Mouse (Mus musculus): ENCODE data around the gene Notch2.
A peak's percentile ranks its signal among the peaks of the same experiment; 100 is the strongest.

The Notch2 gene

DNA sequence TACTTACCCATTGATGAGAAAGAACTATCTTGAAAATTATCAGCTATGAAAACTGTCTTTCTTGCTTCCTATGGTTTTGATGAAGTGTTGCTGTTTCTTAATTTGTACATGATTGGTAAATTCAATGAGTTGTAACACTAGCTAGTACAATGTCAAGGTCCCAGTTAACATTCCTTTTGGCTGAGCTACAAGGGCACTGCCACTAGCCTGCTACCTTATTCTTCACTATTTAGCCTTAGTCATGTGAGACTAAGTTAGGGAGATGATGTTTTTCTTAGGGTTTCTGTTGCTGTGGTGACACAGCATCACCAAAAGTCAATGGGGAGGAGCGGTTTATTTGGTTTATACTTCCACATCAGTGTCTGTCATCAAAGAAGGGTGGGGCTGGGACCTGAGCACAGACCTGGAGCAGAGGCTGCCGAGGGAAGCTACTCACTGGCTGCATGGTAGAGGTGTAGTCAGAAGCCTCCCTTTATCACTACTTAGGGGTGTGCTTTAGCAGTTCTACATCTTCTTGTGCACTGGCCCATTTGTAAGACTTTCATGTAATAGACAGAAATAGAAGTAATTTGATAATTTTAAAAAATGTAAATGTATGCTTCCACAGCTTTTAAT is 66.4 kb downstream of the Notch2 start:
- DNase-seq, result no peak

DNA sequence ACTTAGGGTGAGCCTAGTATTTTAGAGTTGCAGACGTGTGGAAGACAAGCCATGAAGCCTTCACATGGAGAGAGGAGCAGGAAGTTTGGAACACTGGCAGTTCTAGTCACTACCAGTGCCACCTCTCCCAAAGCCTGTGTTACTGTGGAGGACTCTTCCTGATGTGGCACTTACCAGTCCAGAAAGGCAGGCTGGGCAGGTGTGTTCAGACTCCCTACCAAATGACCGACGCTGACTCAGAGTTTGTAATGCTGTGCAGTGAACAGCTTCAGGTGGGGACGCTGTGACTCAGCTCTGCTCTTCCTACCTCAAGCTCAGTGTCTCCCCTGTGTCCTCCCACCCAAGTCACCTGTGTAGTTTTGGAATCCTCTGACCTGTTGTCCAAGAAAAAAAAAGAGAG is 67.3 kb downstream of the Notch2 start:
- no peak for DNase-seq

DNA sequence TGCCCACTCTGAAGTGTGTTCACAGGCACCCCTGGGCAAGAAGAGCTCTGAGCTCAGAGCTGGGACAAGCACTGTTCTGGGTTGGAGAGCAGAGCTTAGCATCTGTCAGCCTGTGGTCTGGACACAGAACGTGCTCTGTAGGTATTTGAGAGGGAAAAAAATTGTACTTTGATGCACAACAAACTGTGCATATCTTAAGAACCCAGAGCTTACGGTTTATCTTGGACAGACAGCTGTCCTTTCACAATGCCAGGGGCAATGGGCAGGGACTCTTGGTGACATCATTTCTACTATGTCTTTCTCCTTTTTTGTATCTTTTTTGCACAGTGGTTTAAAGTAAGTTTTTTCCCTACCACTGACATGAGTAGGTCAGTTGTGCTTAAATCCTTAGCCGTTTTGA is 68.9 kb downstream of the Notch2 start:
- no peak for DNase-seq

DNA sequence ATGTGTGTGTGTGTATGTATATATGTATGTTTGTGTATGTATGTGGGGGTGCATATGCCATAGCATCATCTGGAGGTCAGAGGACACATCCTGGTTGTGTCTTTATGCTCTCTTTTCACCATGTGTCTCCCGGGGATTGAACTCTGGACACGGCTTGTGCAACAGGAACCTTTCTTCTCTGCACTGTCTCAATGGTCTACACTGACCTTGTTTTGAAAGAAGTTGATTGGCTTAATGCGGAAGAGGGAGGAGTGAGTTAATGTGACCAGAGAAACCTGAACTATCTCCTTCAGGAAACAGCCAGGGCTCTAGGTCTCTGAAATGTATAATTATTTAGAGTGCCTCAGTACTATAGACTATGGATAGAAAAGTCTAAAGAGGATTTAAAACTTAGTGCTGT is 69.6 kb downstream of the Notch2 start:
- peak; percentile 32 for DNase-seq

DNA sequence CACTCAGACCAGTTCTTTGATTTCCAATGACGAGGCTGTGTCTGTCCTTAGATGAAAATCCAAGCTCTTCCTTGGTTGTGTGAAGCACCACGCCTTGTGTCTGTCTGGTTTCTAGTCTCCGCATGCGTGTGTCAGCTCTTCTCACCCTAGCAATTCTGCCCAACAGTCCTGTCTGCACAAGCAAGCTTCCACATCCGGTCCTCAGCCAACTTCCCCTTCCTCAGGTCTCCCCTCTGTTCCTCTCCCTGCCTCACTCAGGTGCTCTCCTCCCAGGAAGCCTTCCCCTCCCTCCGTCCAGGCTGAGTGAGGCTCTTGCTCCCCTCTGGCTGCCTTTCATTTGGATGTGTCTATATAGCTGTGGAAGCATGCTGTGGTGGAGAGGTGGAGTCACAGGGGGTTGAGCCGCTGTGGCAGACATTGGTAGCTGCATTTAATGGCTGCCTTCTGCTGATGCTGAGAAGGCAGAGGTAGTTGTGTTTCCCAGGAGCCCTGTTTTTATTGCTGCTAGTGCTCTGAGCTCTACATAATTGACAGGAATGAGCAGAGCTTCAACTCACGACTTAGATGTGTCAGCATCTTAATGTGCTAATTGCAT is 70.8 kb downstream of the Notch2 start:
- peak; percentile 41 for DNase-seq

DNA sequence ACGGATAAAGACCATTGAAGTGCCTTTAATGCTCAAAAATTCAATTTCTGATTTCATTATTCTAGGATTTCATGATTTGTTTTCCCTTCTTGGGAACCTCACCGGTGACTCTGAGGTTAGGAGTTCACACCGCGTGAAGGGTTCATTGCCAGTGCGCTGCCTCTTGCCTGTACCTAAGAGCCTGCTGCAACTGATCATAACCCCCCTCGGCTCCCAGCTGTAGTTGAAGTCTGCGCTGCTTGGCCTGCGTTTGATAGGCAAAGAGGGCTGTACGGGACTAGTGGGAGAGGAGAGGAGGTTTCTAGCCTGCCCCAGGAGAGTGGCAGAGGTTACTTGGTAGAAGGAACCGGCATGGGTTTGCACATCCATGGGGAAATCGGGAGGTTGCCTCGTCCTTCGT is 71.5 kb downstream of the Notch2 start:
- DNase-seq, result no peak

DNA sequence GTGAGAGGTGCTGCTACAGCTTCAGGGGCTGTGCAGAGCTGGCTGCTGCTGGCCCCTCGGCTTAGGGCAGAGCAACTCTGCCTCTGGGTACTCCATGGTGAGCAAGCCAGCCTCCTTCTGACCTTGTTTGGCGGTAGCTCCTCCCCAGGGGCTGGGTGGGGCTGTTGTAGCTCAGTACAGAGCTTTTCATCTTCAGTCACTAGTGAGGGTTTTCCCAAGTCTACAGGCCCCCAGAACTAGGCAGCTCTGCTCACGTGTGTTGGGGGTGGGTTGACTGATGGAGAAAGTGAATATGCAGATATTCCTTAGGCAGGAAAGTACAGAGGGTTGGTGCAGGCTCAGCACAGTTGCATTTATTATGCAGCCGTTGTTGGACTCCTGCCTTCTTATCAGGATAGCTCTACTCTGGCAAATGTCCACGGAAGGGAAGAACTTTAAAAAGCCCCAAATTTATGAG is 72.5 kb downstream of the Notch2 start:
- DNase-seq, result peak; percentile 47

DNA sequence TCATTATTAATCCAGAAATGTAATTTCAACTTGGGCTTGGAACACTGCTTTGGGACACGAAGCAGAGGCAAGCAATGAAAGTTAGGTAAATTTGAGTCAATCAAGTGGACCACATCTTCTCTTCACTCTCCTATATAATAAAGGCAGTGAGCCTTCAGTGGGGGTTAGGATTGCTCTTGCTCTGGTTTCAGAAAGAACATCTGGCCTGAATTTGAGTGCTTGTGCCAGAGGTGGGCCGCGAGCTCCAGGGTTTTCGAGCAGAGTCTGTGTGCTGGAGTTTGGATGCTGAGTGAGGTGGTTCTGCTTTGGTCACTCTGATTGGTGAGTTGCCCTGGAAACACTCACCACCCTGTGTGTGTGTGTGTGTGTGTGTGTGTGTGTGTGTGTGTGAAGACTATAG is 73.1 kb downstream of the Notch2 start:
- no peak for DNase-seq

DNA sequence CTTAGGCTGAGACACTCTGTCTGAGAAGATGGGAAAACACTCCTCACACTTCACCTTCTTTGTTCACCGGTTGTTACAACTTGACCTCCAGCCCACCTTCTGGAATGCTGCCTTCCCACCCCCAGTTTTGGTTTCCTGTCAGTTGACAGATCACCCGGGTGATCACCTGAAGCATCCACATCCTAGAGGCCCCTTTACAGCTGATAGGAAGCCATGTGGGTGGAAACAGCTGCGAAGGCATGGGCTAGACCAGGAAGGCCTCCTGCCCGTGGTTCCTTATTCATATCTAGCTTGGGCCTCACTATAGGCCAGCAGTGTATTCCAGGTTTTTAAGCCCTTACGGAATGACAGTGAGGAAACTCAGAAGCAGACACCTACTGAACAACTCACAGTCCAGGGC is 73.5 kb downstream of the Notch2 start:
- no peak for DNase-seq

DNA sequence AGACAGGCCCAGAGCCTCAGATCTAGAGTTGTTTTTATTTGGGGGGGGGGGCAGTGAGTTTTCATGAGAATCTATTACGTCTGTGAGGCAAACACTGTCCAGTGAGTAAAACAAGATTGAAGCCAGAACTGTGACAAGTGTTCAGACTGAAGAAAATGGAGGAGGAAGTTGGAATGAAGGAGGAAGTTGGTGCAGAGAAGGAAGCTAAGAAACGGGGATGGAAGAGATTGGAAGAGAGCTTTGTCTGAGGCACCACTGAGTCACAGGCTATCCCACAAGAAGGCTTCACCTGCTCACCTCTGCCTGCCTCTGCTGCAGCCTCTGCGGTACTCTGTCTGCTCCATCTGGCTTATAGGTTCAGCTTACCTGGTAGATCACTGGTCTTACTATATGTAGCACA is 74.2 kb downstream of the Notch2 start:
- no peak for DNase-seq

DNA sequence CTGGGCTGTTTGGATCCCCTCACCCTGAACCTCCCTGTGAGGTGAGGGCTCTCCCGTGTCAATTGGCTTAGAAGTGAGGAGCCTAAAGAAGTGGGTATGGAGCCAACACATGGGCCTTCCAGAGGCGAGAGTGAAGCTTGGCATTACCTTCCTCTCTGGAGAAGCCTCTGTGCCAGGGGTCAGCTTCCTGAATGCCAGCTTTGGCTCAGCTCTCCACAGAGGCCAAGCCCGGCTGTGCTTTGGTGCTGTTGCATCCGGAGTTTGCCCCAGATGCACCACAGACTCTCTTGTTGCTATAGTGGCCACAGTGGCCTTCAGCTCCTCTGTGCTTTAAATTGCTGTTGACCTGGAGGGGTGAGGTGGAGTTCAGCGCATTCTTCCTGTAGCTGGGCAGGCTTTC is 76.4 kb downstream of the Notch2 start:
- DNase-seq, result no peak

DNA sequence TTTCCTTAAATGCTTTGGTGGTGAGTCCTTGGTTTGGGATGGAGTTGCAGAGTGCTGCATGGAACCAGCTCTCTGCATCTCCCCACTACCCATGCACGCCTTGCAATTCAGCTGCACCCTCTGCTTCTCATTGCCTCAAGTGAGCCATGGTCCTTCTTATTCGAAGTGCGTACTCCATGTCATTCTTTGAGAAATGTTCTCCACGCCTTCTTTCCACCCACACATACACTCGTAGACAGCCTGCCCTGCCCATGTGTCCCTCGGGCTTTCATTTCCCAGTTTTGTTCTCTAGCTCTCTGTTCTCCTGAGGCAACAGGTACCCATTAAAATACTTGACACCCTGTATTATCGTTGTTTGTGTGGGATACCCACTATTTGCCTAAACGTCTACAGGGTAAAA is 76.8 kb downstream of the Notch2 start:
- peak; percentile 47 for DNase-seq

DNA sequence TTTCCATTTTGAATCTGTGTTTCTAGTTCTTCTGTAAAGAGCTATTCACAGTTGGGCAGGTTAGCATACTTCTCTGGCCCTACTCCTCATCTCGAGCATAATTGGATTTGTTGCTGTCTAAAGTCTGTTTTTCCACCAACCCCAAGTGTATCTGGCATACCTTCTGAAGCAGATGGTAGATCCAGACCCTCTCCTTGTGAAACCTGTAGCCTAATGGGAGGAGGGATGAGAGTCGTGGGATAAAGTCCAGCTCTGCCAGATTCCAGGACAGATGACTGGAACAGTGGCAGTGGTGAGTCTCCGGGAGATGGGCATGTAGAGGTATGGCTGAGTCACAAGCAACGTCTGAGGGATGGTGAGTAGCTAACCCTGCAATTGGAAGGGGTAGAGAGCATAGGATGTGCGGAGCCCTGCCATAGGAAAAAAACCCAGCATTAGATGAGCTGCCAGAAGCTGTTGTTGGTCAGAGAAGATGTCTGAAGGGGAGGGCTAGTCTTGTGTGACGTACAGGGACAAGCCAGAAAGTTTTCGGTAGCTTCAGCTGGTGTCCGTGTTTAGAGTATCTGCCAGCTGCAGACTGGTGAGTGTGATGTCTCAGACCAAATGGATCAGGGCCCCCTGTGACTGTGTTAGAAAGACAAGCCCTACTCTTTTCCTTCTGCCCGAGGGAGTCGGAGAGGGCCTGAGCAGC is 79.5 kb downstream of the Notch2 start:
- DNase-seq, result no peak

DNA sequence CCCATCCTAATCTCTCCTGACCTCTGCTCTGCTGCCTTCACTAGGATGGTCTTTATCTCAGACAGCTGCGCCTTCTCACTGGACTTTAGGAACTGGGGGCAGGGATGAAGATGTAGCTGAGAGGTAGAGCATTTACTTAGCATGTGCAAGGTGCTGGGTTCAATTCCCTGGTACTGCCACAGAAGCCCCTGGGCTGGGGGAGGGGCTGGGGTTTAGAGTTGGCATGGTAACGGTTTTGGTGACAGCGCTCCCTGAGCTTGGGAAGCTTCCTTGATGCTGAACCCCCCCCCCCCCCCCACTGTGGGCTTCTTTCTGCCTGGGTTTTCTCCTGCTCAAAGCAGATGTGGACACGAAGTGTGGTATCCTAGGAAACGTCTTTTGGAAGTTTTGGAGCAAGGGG is 80.6 kb downstream of the Notch2 start:
- DNase-seq, result no peak

DNA sequence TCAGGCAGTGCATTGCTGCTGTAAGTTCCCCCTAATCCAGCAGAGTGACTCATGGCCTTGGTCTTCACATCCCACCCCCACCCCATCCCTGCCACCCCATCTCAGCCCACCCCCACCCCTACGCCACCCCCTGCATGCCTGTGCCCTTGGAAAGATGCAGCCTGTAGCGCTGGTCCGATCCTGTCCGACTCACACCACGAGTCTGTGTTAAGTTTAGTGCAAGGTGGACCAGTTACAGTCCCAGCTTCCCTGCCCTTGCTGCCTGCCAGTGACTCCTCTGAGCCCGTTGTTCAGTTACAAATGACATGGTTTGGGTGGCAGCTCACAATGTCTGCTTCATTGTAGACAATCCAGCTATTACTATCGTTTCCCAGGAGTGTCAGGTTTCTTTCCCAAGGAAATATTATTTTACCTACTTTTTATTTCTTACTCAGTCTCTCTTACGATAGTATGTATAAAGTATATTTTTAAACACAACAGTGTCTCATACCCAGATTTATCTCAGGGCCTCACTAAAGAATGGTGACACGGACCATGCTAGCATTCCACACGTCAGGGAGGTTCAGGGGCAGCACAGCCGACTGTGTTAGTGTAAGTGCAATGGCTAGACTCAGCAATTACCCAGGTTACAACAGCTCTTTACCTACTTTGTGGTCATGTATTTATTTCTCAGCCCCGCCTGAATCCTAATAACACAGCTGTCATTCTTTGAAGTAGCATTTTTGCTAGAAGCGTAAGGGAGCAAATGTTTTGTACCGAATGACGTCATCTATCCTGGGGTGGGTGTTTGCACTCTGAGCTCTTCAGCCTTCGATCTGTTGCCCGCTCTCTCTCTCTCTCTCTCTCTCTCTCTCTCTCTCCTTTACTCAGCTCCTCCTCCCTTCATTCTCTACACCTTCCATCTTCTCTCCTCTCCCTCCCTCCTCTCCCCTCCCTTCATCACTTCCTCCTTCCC is 81.6 kb downstream of the Notch2 start:
- peak; percentile 20 for DNase-seq

DNA sequence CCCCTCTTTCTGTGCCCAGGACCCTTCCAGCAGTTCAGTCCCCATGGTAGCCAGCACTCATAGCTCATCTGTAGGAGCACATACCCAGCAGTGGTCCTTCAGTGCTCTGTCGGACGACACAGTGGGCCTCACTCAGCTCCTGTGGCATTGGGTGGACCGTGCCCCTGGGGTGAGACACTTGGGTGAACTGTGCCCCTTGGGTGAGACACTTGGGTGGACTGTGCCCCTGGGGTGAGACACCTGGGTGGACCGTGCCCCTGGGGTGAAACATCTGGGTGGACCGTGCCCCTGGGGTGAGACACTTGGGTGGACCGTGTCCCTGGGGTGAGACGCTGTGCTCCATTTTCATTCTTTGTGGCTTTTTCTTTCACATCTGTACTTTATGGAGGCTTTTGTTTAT is 83.7 kb downstream of the Notch2 start:
- DNase-seq, result no peak

DNA sequence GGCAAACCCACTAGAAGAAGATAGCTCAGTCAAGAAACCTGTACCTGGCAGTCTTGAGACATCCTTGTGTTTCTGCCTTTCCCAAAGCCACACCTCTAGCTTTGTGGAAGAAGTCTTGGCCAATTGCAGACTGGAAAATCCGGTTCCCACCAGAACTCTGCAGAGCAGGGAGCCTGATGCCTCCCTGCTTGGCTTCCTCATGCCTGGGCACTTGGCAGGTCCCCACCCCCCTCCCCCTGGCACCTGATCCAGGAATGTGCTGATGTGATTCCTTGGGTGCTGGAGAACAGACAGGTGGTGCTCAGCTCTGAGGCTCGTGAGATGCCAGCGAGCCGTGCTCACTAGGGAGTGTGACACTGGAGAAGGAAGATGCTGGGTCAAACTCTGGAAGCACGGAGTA is 85.3 kb downstream of the Notch2 start:
- peak; percentile 85 for DNase-seq

DNA sequence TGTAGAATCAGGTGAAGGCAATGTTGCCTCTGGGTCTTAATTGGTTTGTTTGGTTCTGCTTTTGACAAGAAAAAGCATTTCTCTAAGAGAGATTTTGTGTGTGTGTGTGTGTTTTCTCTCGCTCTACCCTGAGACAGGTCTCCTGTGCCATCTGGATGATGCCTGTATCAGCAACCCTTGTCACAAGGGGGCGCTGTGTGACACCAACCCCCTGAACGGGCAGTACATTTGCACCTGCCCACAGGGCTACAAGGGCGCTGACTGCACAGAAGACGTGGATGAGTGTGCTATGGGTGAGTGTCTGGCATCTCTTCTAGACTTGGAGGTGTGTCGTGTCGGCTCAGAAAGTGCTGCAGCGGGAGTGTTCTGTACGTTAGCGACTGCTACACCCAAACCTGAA is 86.0 kb downstream of the Notch2 start:
- DNase-seq, result peak; percentile 42

DNA sequence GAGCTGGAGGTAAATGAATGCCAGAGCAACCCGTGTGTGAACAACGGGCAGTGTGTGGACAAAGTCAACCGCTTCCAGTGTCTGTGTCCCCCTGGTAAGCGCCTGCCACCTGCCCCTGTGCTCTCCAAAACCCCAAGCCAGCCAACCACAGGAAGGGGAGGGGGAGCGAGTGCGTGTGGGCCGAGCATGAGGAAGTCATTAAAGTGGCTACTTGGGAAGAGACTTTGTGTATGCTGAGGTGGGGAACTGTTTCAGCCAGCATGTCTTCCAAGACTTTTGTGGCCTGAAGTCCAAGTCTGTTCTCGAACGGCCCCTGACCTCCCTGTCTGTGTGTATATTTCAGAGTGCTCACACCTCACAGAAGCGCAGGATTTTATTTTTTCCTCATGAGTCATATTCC is 88.2 kb downstream of the Notch2 start:
- DNase-seq, result peak; percentile 26

DNA sequence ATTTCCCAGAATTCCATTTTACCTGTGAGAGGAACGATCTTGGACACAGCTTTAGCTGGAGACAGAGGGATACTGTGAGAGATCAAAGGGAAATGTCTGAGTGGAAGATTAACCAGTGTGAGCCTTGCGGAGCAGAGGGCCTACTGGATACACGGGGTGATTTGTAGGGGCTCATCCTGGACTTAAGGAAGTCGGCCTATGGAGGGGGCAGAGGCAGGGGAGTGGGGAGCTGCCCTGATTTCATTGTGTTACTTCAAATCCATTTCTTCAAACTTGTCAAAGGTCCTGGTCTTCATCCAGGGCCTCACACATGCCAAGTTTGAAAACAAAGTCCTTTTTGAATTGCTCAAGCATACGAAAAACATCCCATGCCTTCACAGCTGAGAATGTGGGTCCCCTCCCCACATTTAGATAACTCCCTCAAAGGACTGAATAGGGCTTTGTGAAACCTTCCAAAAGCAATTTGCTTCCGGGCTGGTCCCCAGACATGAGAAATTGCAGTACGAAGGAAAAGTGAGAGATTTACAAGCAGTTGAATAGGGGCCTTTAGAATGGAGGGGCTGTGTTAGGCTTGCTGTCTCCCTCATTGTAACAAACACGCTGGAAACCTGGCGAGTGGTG is 91.6 kb downstream of the Notch2 start:
- DNase-seq, result no peak

DNA sequence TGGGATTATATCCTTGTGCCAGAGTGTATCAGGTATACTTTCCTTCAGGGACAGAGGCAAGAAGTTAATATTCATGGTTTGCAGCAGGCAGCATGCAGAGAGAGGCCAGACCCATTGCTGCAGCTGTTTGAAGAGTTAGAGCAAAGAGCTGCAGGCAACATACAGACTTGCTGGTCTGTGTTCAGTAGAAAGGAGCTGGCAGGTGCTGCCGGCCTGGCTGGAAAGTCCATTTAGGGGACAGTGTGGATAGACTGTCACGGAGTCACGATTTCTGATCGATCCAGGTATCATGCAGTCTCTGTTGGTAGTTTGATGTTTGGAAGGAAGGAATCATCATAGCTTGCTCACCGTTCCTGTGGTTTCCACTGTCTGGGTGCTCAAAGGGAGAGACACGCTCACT is 92.2 kb downstream of the Notch2 start:
- DNase-seq, result no peak

DNA sequence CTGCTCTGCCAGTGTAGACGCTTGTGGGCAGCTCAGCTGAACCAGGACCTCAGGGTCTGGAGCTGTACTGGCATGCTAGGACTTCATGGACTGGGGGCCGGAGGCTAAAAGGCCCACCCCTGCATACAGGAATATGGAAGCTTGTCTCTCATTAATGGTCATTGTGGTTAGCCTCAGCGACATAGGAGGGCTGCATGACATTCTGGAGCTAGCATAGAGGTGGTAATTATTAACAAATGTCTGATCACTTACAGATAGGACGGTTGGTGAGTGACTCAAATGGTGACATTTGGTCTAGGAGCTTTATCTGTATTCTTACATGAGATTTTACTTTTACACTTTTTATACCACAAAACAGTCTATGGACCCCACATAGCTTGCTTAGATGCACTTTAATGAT is 92.8 kb downstream of the Notch2 start:
- DNase-seq, result no peak

All from lung, postnatal 36 days (tissue).